Mouse (Mus musculus): Measurements from ENCODE around the gene Epb41l5.

GRCm38 (mm10) chr1:119570134-119570533 lies 78.7 kb downstream of the Epb41l5 start:
- TF ChIP-seq POLR2A (IDR thresholded peaks at IDR 0.05; ENCODE audit: low read depth, low read length) (no peak), CTCF (conservative IDR thresholded peaks at IDR 0.05; ENCODE audit: insufficient read depth, insufficient read length, low read depth, low read length) (no peak)

Data from kidney, adult 2 months (tissue).